11 mouse cellular contexts compared by ENCODE assay signal in genomic region chr13:56397572-56397971, GRCm38 (mm10). TPM values are rescaled to one million over a fixed set of nuclear protein-coding genes. Genes with fewer than 3 reads are reported as not detected.
DNase-seq lines count a peak whose midpoint lies in the region; ATAC-seq and TF ChIP-seq lines count a peak whose summit lies in the region.
"Had no signal": no experiment of that assay in that cellular context is flagged by ENCODE, and none has a peak within 500 bp of the region (broad histone marks: within the 10 kb centered on the region; RNA-seq: fewer than 3 reads in every experiment).

No protein-coding gene starts in this region.

- TF ChIP-seq CTCF in heart, postnatal 0 days (IDR thresholded peaks at IDR 0.05; ENCODE audit: low read depth), result no peak

- no peaks in the 10 kb centered on the region for H3K36me3 ChIP-seq in heart, postnatal 0 days (replicated peaks; ENCODE audit: control insufficient read depth, insufficient read depth, low read length)
- H3K36me3 ChIP-seq in lung, embryonic 16.5 days (ENCODE audit: control insufficient read depth, insufficient read depth, low read length), result no peaks in the 10 kb centered on the region
- H3K36me3 ChIP-seq: neural tube, embryonic 12.5 days had no signal

- peak; percentile 36; the same call in 1 of the 2 replicates for ATAC-seq in heart, postnatal 0 days (ENCODE audit: insufficient read depth, low read depth)
- ATAC-seq in lung, embryonic 16.5 days (ENCODE audit: low read depth), result peak; percentile 90
- ATAC-seq in megakaryocyte progenitor cell, adult 5-6 weeks (replicated peaks; ENCODE audit: poor library complexity), result no peak

- no peak overlapping the region for H3K4me3 ChIP-seq in heart, postnatal 0 days (ENCODE audit: low read depth, low read length)
- H3K4me3 ChIP-seq in lung, embryonic 16.5 days (ENCODE audit: low read length), result no peak overlapping the region
- H3K4me3 ChIP-seq: neural tube, embryonic 12.5 days had no signal

- intact Hi-C loops in heart, postnatal 25 days (cut with DNase I), result no loop called here

- 36% methylated on average over 5 of the region's 5 CpGs for WGBS in heart, postnatal 0 days
- WGBS in lung, embryonic 16.5 days, result 29% methylated on average over 5 of the region's 5 CpGs

- no peak overlapping the region for H3K4me2 ChIP-seq in heart, postnatal 0 days (ENCODE audit: low read depth, low read length)
- no peak overlapping the region for H3K4me2 ChIP-seq in lung, embryonic 16.5 days (ENCODE audit: low read depth, low read length)
- H3K4me2 ChIP-seq: neural tube, embryonic 12.5 days had no signal

- no peaks in the 10 kb centered on the region for H3K27me3 ChIP-seq in heart, postnatal 0 days (ENCODE audit: control insufficient read depth, insufficient read depth, low read length)
- H3K27me3 ChIP-seq in lung, embryonic 16.5 days (ENCODE audit: control insufficient read depth, insufficient read depth, low read depth, low read length), result no peaks in the 10 kb centered on the region
- H3K27me3 ChIP-seq: neural tube, embryonic 12.5 days had no signal

- H3K9me3 ChIP-seq in heart, postnatal 0 days (replicated peaks; ENCODE audit: control insufficient read depth, low read length), result no peaks in the 10 kb centered on the region
- no peaks in the 10 kb centered on the region for H3K9me3 ChIP-seq in lung, embryonic 16.5 days (ENCODE audit: control insufficient read depth, low read length)
- H3K9me3 ChIP-seq: neural tube, embryonic 12.5 days had no signal

- H3K4me1 ChIP-seq in heart, postnatal 0 days (ENCODE audit: control insufficient read depth, insufficient read depth), result 0 out of 2 replicates have a peak, but pooled peaks cover 3% of the 10 kb centered on the region
- H3K4me1 ChIP-seq in lung, embryonic 16.5 days (replicated peaks; ENCODE audit: control insufficient read depth, insufficient read depth, low read length), result no peaks in the 10 kb centered on the region; the same call in none of the 2 replicates
- H3K4me1 ChIP-seq: neural tube, embryonic 12.5 days had no signal

- H3K27ac ChIP-seq in heart, postnatal 0 days (ENCODE audit: low read depth), result no peak overlapping the region
- H3K27ac ChIP-seq in lung, embryonic 16.5 days (ENCODE audit: low read length), result no peak overlapping the region
- H3K27ac ChIP-seq: neural tube, embryonic 12.5 days had no signal

- no peak for TF ChIP-seq EP300 in heart, postnatal 0 days (IDR thresholded peaks at IDR 0.05; ENCODE audit: low read depth)

- DNase-seq in heart, adult 18-20 months, result peak; percentile 17 to 33
- no peak for DNase-seq in heart, postnatal 25 days (ENCODE audit: low spot score)
- DNase-seq in cerebellum, postnatal 14 days, result peak; percentile 47 to 48
- DNase-seq in heart, postnatal 0 days (ENCODE audit: low spot score), result no peak
- no peak for DNase-seq in ovary, adult 18-20 months (ENCODE audit: low spot score)
- DNase-seq in right cerebral cortex, postnatal 4 days, result no peak
- DNase-seq: spleen, adult 18-20 months had no signal

- H3K9ac ChIP-seq in heart, postnatal 0 days (replicated peaks; ENCODE audit: low read depth, low read length), result no peak overlapping the region
- no peak overlapping the region for H3K9ac ChIP-seq in lung, embryonic 16.5 days (ENCODE audit: low read length)
- H3K9ac ChIP-seq: neural tube, embryonic 12.5 days had no signal

RNA-seq across cellular contexts. Expression of gene Gm3045, which starts 28.8 kb away (rescaled TPM):
- total RNA-seq in heart, adult 18-20 months (2021), result not detected
- total RNA-seq in heart, postnatal 25 days (2021), result not detected
- total RNA-seq in heart, postnatal 0 days (2014; rRNA removed; ENCODE audit: low replicate concordance), result not detected in 2 replicates
- not detected in 2 replicates for polyA plus RNA-seq in heart, postnatal 0 days (2015; fragmentation: Nextera tagmentation; extraction: Ambion mirVana)
- not detected in 2 replicates for polyA plus RNA-seq in lung, embryonic 16.5 days (2015; fragmentation: Nextera tagmentation; extraction: Ambion mirVana)
- not detected in 2 replicates for total RNA-seq in megakaryocyte progenitor cell, adult 5-6 weeks (2015)
- total RNA-seq in megakaryocyte progenitor cell, adult 5-6 weeks (2017), result not detected in 2 replicates
- polyA plus RNA-seq: heart, embryonic 16.5 days; neural tube, embryonic 12.5 days had no signal

RNA-seq across cellular contexts. Expression of gene Slc25a48, which starts 40.6 kb away (rescaled TPM):
- under 1 TPM; 0.07 to 0.15 TPM for total RNA-seq in heart, adult 18-20 months (2021)
- total RNA-seq in heart, postnatal 25 days (2021), result under 1 TPM in 1 of 2 experiments, not detected in 1; 0.08 TPM
- total RNA-seq in heart, postnatal 0 days (2014; rRNA removed; ENCODE audit: low replicate concordance), result 0.57 TPM in 1 of 2 replicates, not detected in the other
- not detected in 2 replicates for polyA plus RNA-seq in heart, postnatal 0 days (2015; fragmentation: Nextera tagmentation; extraction: Ambion mirVana)
- 0.08 and 0.11 TPM in 2 replicates for polyA plus RNA-seq in lung, embryonic 16.5 days (2015; fragmentation: Nextera tagmentation; extraction: Ambion mirVana)
- 0.05 TPM in 1 of 2 replicates, not detected in the other for total RNA-seq in megakaryocyte progenitor cell, adult 5-6 weeks (2015)
- total RNA-seq in megakaryocyte progenitor cell, adult 5-6 weeks (2017), result not detected in 2 replicates
- polyA plus RNA-seq: neural tube, embryonic 12.5 days had no signal

Comparison
In these comparisons a context has a peak if more than half of its experiments do, and no peak if none do; other contexts are left out.
1. DNase-seq: peak in heart, adult 18-20 months (2 of 2) and cerebellum, postnatal 14 days (2 of 2); none in heart, postnatal 25 days (single experiment), heart, postnatal 0 days (single experiment), ovary, adult 18-20 months (single experiment) and right cerebral cortex, postnatal 4 days (single experiment).